Mouse (Mus musculus): ENCODE results near the gene Eefsec. TPM values are rescaled to one million over a fixed set of nuclear protein-coding genes. Genes with fewer than 3 reads are reported as not detected.
A peak's percentile ranks its signal among the peaks of the same experiment; 100 is the strongest.

The Eefsec gene
- polyA plus RNA-seq (2017; shearing (Covaris generic)) = 10 to 100 TPM; 30.4 to 42.0 TPM

- peak; percentile 96 for ATAC-seq
These were observed at the start of gene Eefsec for GRCm38 (mm10) chr6:88446063-88447002. TSS of gene Eefsec (minus strand) at chr6:88446539.

- no peak for ATAC-seq
These were observed 47.4 kb upstream of the Eefsec start for GRCm38 (mm10) chr6:88493712-88494111.

- no peak for ATAC-seq
These were observed 44.5 kb upstream of the Eefsec start for GRCm38 (mm10) chr6:88490629-88491354.

GRCm38 (mm10) chr6:88489834-88490233 is 43.5 kb upstream of the Eefsec start:
- no peak for ATAC-seq

- ATAC-seq = no peak
These were observed 42.7 kb upstream of the Eefsec start for GRCm38 (mm10) chr6:88489026-88489425.

- ATAC-seq = no peak
These were observed 40.6 kb upstream of the Eefsec start for GRCm38 (mm10) chr6:88486893-88487292.

- ATAC-seq = no peak
These were observed 39.0 kb upstream of the Eefsec start for GRCm38 (mm10) chr6:88485378-88485777.

- no peak for ATAC-seq
These were observed 37.6 kb upstream of the Eefsec start for GRCm38 (mm10) chr6:88483913-88484312.

GRCm38 (mm10) chr6:88483111-88483510 is 36.8 kb upstream of the Eefsec start:
- no peak for ATAC-seq

- ATAC-seq = no peak
These were observed 34.1 kb upstream of the Eefsec start for GRCm38 (mm10) chr6:88480421-88480820.

GRCm38 (mm10) chr6:88469878-88470277 is 23.5 kb upstream of the Eefsec start:
- ATAC-seq = no peak

GRCm38 (mm10) chr6:88465181-88465920 is 19.0 kb upstream of the Eefsec start, which contains the start of gene Ruvbl1:
TSS of gene Ruvbl1 (plus strand) at chr6:88465409.
- peak; percentile 100 for ATAC-seq

- ATAC-seq = no peak
These were observed 8.2 kb upstream of the Eefsec start for GRCm38 (mm10) chr6:88454545-88454944.

GRCm38 (mm10) chr6:88447454-88447853 is 1.1 kb upstream of the Eefsec start:
- no peak for ATAC-seq

GRCm38 (mm10) chr6:88445661-88446060 is 678 bp downstream of the Eefsec start:
- ATAC-seq = peak; percentile 16

GRCm38 (mm10) chr6:88444076-88444750 is 2.1 kb downstream of the Eefsec start:
- ATAC-seq = no peak

- no peak for ATAC-seq
These were observed 2.9 kb downstream of the Eefsec start for GRCm38 (mm10) chr6:88443446-88443845.

- ATAC-seq = peak; percentile 33
These were observed 3.8 kb downstream of the Eefsec start for GRCm38 (mm10) chr6:88442551-88442950.

GRCm38 (mm10) chr6:88439056-88439455 is 7.3 kb downstream of the Eefsec start:
- ATAC-seq = no peak

GRCm38 (mm10) chr6:88435609-88436008 is 10.7 kb downstream of the Eefsec start:
- no peak for ATAC-seq

GRCm38 (mm10) chr6:88431202-88431601 is 15.1 kb downstream of the Eefsec start:
- no peak for ATAC-seq

- ATAC-seq = no peak
These were observed 30.1 kb downstream of the Eefsec start for GRCm38 (mm10) chr6:88416130-88416758.
